Mouse (Mus musculus): Measurements from ENCODE around the gene Zfp667. TPM values are rescaled to one million over a fixed set of nuclear protein-coding genes. Genes with fewer than 3 reads are reported as not detected.
"Not testable (repeated sequence)": the region's sequence is repeated elsewhere in the genome, so short reads cannot be mapped to it uniquely, and the experiment has no call there.

Zfp667 gene
- total and polyA plus RNA-seq, 3 experiments = 0.37 to 6.6 (median 6.5) TPM

GRCm38 (mm10) chr7:6300796-6301195 is 14.4 kb downstream of the Zfp667 start:
- DNase-seq = not testable (repeated sequence)

- DNase-seq = no peak
These were observed 44.3 kb downstream of the Zfp667 start for GRCm38 (mm10) chr7:6330458-6331232.

- peak; percentile 89 for DNase-seq
These were observed 45.0 kb downstream of the Zfp667 start, which contains the start of gene Zfp583 for GRCm38 (mm10) chr7:6331233-6331956. Gene Zfp583, minus strand, starts transcription at chr7:6331285.

GRCm38 (mm10) chr7:6339865-6340264 is 53.5 kb downstream of the Zfp667 start:
- no peak for DNase-seq

- DNase-seq = peak; percentile 71
These were observed 57.2 kb downstream of the Zfp667 start, which contains the start of gene Gm3854 for GRCm38 (mm10) chr7:6343501-6344071. Gene Gm3854, plus strand, starts transcription at chr7:6343759.

GRCm38 (mm10) chr7:6344124-6344523 is 57.7 kb downstream of the Zfp667 start:
- DNase-seq = no peak

Other genes with a start within 250 kb of the Zfp667 start
- not detected for gene Nlrp4c, start 241.4 kb upstream of the Zfp667 start, total RNA-seq (2021)
- not detected in 2 replicates for gene Nlrp4c, start 241.4 kb upstream of the Zfp667 start, polyA plus RNA-seq (2012; rRNA removed)
- gene Zfp787, start 130.6 kb upstream of the Zfp667 start, total RNA-seq (2021) = 10 to 100 TPM; 41.8 to 41.9 TPM
- 73.8 and 87.1 TPM in 2 replicates for gene Zfp787, start 130.6 kb upstream of the Zfp667 start, polyA plus RNA-seq (2012; rRNA removed)
- 10 to 100 TPM; 22.5 to 31.1 TPM for gene Zfp444, start 114.4 kb upstream of the Zfp667 start, total RNA-seq (2021)
- 50.7 and 61.8 TPM in 2 replicates for gene Zfp444, start 114.4 kb upstream of the Zfp667 start, polyA plus RNA-seq (2012; rRNA removed)
- not detected for gene Galp, start 89.5 kb upstream of the Zfp667 start, total RNA-seq (2021)
- gene Galp, start 89.5 kb upstream of the Zfp667 start, polyA plus RNA-seq (2012; rRNA removed) = not detected in 2 replicates
- not detected for gene Zscan5b, start 64.3 kb upstream of the Zfp667 start, total RNA-seq (2021)
- not detected in 2 replicates for gene Zscan5b, start 64.3 kb upstream of the Zfp667 start, polyA plus RNA-seq (2012; rRNA removed)
- gene Epp13, start 33.9 kb upstream of the Zfp667 start, total RNA-seq (2021) = not detected
- gene Epp13, start 33.9 kb upstream of the Zfp667 start, polyA plus RNA-seq (2012; rRNA removed) = not detected in 2 replicates
- gene Zfp583, start 44.7 kb downstream of the Zfp667 start, total RNA-seq (2021) = 1 to 10 TPM; 2.5 to 3.5 TPM
- gene Zfp583, start 44.7 kb downstream of the Zfp667 start, polyA plus RNA-seq (2012; rRNA removed) = 0.52 and 1.5 TPM in 2 replicates
- gene Gm3854, start 57.2 kb downstream of the Zfp667 start, total RNA-seq (2021) = 1 to 10 TPM in 1 of 2 experiments, under 1 TPM in 1; 0.58 to 1.0 TPM
- gene Gm3854, start 57.2 kb downstream of the Zfp667 start, polyA plus RNA-seq (2012; rRNA removed) = 0.06 TPM in 1 of 2 replicates, not detected in the other
- gene Zfp78, start 76.7 kb downstream of the Zfp667 start, total RNA-seq (2021) = 1 to 10 TPM; 1.9 to 3.0 TPM
- 0.02 and 0.20 TPM in 2 replicates for gene Zfp78, start 76.7 kb downstream of the Zfp667 start, polyA plus RNA-seq (2012; rRNA removed)
- 1 to 10 TPM; 1.4 to 2.5 TPM for gene Zfp28, start 96.7 kb downstream of the Zfp667 start, total RNA-seq (2021)
- gene Zfp28, start 96.7 kb downstream of the Zfp667 start, polyA plus RNA-seq (2012; rRNA removed) = 1.1 and 1.3 TPM in 2 replicates
- under 1 TPM; 0.37 to 0.97 TPM for gene Smim17, start 112.1 kb downstream of the Zfp667 start, total RNA-seq (2021)
- gene Smim17, start 112.1 kb downstream of the Zfp667 start, polyA plus RNA-seq (2012; rRNA removed) = 0.03 TPM in 2 replicates
- gene Gm20715, start 123.7 kb downstream of the Zfp667 start, total RNA-seq (2021) = not detected
- not detected in 2 replicates for gene Gm20715, start 123.7 kb downstream of the Zfp667 start, polyA plus RNA-seq (2012; rRNA removed)
- gene Olfr1344, start 152.1 kb downstream of the Zfp667 start, total RNA-seq (2021) = not detected
- gene Olfr1344, start 152.1 kb downstream of the Zfp667 start, polyA plus RNA-seq (2012; rRNA removed) = 0.34 and 0.76 TPM in 2 replicates
- gene Olfr1336, start 169.6 kb downstream of the Zfp667 start, total RNA-seq (2021) = not detected
- gene Olfr1336, start 169.6 kb downstream of the Zfp667 start, polyA plus RNA-seq (2012; rRNA removed) = not detected in 2 replicates
- gene Olfr1346, start 180.5 kb downstream of the Zfp667 start, total RNA-seq (2021) = not detected
- not detected in 2 replicates for gene Olfr1346, start 180.5 kb downstream of the Zfp667 start, polyA plus RNA-seq (2012; rRNA removed)
- not detected for gene Olfr5, start 200.4 kb downstream of the Zfp667 start, total RNA-seq (2021)
- gene Olfr5, start 200.4 kb downstream of the Zfp667 start, polyA plus RNA-seq (2012; rRNA removed) = not detected in 2 replicates
- gene Olfr1347, start 213.2 kb downstream of the Zfp667 start, total RNA-seq (2021) = not detected
- not detected in 2 replicates for gene Olfr1347, start 213.2 kb downstream of the Zfp667 start, polyA plus RNA-seq (2012; rRNA removed)
- gene Olfr1348, start 222.2 kb downstream of the Zfp667 start, total RNA-seq (2021) = not detected
- gene Olfr1348, start 222.2 kb downstream of the Zfp667 start, polyA plus RNA-seq (2012; rRNA removed) = not detected in 2 replicates
- gene Olfr1349, start 236.4 kb downstream of the Zfp667 start, total RNA-seq (2021) = not detected
- not detected in 2 replicates for gene Olfr1349, start 236.4 kb downstream of the Zfp667 start, polyA plus RNA-seq (2012; rRNA removed)